Mouse (Mus musculus) embryo, embryonic 11.5 days (tissue): ENCODE data around the gene Chil1.

Experiments
- DNase-seq: peaks from one replicate; pipeline ENCODE4 v3.0.0-alpha.2; 2012; ENCODE audit warnings: low read depth, low spot score

Chil1 gene

GRCm38 (mm10) chr1:134182025-134182424, at the start of gene Chil1:
Gene Chil1, plus strand, starts transcription at chr1:134182176.
- no peak for DNase-seq

DNA sequence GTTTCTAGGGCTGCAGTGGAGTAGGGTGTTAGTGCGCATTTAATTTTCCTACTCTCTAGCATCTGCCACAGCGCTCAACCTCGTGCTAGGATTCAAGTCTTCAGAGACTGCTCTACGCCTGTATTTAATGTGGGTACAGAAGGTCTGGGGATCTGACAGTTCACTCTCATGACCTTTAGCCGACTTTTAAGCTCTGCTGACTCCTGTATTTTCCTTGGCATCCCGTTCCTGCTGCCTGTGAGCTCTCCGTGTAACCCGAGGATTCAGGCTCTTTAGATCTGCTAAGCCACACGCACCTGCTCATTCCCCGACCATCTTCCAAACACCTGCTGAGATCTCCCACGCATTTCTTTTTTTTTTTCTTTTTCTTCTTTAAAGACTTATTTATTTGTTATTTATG, 48.7 kb upstream of the Chil1 start:
- no peak for DNase-seq

DNA sequence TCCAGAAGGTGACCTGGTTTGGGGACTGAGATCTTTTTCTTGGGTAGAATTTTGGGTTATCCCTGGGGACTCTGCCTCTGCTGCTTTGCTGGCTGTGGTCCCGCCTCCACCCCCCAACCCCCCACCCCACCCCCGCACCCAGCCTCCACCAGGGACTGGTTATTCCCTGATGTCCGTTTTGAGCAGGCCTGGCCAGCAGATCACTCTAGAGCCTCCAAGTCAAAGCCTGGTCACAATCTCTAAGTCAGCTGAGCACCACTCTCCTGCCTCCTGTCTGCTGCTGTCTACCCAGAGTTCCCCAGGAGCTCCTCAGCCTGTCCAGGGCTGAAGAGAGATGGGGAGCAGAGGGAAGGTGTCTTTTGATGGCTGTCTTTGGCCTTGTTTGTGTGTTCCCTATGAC, 45.6 kb upstream of the Chil1 start:
- no peak for DNase-seq

DNA sequence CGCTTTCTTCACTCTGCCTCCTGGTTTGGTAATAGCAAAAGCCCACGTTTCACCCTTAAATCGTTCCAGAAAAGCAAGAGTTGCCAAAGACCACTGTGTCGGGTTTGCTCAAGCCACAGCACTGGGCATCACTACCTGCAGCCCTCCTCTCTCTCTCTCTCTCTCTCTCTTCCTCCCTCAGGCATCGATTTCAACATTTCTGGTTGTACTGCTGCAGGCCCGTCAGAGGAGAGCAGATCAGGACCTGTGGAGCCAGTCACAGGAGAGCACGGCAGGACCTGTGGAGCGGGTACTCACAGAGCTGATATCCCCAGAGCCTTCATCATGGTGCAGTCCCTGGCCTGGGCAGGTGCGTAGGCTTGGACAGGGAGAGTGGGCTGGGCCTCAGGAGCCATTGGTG, 43.6 kb upstream of the Chil1 start:
- no peak for DNase-seq

- no peak for DNase-seq
Measured at GRCm38 (mm10) chr1:134142363-134142794, 39.6 kb upstream of the Chil1 start.

DNA sequence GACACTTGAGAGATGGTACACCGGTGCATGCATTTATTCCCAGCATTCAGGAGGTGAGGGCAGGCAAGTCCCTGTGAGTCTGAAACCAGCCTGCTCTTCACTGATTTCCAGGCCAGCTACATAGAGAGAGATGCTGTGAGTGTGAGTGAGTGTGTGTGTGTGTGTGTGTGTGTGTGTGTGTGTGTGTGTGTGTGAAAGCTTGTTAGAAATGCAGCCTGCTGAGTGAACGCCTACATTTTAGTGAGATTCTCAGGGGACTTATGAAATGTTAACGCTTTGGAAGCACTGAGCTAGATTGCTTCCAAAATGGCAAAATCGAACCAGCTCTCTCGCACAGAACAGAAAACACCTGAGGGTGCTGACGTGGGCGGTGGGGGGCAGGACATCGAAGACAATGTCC, 35.9 kb upstream of the Chil1 start:
- no peak for DNase-seq

DNA sequence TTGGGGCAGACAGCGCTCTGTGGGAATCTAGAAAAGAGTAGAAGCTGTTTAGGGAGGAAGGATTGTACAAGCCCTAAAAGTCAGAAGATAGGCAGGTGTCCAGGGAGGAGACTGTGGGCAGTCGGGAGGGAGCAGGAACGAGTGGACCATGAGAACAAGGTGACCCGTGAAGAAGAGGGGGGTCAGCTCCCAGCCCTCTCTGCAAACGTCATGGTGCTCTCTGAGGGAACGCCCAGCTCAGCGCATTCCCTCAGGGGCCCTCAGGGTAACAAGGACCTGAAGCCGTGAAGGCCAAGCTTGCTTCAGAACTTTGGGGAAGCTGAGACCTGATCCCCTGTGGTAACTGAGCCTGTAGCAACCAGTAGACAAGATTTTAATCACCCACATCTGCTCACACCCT, 31.9 kb upstream of the Chil1 start:
- no peak for DNase-seq

- no peak for DNase-seq
Measured at GRCm38 (mm10) chr1:134150745-134151144, 31.2 kb upstream of the Chil1 start.

GRCm38 (mm10) chr1:134151655-134152412, 30.1 kb upstream of the Chil1 start:
- DNase-seq: peak; percentile 80

DNA sequence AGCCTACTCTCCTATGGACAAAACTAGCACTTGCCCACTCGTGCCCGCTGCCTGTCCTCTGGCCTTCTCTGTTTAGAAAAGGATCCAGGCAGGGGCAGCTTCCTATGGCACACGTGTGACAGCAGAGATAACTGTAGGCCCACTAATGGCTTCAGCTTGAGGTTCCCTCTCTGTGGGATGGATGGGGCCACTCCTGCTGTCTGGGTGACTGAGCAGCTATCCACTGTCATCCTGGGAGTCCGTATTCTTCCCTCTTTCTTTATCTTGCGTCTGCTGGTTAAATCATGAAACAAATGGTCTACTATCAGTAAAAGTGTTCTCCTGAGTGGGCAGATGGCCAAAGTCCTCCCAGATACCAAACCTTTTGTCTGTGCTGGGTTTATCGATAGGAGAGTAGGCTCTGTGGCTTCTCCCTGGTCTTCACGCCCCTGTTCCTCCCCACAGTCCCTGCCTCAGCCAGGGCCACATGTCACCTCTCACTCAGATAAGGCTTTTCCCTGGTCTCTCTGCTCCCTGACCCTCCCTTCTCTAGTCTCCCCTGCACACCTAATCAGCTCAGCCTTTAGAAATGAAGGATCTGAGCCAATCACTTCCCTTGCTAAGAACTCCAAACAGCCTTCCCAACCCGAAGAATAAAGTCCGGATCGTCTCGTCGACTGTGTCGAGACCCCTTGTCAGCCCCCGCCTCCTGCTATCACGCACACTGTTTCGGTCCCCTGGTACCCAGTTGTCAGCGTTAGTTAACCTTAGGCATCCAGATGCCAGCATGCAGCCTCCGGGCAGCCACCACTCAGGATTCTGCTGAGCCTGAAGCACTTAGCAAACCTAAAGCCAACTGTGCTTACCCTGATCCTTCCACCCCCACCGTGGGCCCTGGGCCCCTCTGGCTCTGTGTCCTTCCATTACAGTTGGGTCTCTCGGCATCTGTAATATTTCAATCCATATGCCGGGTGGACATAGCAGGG, 29.1 kb upstream of the Chil1 start:
- no peak for DNase-seq

DNA sequence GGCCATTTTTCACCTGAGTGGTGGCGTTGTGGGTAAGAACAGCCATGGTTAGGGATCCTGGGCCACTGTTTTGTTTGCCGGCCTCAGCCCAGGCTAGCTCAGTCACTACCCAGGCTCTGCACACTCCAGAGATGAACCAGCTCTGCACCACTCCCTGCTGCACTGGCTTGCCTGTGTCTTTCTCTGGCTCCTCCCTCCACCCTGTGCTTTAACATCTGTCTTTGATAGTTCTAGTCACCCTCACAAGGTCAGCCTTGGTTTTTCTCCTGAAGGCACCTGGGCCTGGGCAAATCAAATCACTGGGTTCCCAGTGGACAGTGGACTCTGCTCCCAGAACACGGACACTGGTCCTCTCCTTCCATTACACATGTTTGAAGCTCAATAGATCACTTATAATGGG, 27.9 kb upstream of the Chil1 start:
- DNase-seq: no peak

DNA sequence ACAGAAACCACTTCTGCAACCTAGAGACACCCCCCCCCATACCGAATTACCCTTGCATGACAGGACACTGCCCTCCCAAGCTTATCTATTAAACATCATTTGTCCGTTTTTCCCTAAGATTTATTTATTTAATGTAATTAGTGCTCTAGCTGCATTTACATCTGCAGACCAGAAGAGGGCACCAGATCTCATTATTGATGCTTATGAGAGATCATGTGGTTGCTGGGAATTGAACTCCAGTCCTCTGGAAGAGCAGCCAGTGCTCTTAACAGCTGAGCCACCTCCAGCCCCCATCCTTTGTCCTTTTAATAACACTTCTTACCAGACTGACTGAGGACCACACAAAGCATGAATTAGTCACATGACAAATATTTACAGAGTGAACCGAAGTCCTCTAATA, 27.3 kb upstream of the Chil1 start:
- no peak for DNase-seq

- no peak for DNase-seq
Measured at GRCm38 (mm10) chr1:134160404-134160803, 21.6 kb upstream of the Chil1 start.

GRCm38 (mm10) chr1:134161399-134161798, 20.6 kb upstream of the Chil1 start:
- DNase-seq: no peak

DNA sequence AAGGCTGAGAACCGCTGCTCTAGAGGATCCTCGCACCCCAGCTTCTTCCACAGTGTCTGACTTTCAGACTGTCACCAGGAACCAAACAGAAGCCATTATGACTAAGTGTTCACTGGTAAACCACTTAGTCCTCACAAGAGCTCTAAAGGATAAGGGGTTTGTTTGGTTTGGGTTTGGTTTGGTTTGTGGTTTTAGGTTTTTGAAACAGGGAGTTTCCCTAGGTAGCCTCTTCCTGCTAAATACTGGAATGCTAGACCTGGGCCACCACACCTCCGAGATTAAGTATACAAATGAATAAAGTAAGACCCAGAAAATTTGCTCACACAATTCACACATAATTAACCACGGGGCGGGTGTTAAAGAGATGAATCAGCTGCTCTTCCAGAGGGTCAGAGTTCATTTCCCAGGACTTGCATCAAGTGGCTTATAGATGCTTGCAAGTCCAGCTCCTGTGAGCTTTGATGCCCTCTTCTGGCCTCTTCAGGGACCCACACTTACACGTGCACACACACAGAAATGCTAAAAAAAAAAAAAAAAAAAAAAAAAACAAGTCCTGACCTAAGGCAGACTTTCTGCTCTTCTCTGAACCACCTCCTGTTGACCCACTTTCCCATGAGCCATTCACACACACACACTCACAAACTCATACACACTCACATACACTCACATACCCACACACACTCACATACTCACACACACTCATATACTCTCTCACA, 19.3 kb upstream of the Chil1 start:
- DNase-seq: no peak

DNA sequence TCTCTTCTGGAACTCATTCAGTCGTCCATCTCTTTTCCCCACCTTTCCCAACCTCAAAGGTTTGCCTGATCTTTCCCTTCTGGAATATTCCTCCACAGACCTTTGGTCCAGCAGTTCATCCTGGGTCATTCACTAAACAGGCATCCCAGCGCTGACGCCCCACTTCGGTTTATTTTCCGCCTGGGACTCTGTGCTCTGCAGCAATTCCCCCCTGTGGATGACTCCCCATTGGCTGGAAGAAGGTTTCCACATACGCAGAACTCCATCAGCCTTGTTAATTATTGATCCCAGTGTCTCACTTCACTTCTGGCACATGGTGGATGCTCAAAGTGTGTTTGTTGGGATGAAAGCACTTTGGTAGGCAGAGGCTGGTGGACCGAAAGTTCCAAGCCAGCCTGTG, 18.5 kb upstream of the Chil1 start:
- DNase-seq: no peak

DNA sequence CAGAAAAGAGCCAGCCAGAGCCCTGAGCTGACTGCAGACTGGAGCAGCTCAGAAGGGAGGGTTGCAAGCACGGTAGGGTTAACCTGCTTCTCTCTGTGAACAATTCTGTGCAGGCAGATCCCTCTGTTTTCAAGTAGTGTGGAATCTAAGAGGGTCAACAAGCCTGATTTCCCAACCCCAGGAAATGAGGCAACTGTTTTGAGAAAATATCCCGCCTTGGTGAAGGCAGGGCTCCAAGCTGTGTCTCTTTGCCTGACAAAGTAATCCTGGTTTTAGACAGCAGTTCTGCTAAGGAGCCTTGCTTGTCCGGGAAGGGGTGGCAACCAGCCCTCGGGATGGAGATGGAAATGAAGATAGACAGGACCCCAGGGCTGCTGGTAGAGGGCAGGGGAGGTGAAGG, 17.5 kb upstream of the Chil1 start:
- no peak for DNase-seq

DNA sequence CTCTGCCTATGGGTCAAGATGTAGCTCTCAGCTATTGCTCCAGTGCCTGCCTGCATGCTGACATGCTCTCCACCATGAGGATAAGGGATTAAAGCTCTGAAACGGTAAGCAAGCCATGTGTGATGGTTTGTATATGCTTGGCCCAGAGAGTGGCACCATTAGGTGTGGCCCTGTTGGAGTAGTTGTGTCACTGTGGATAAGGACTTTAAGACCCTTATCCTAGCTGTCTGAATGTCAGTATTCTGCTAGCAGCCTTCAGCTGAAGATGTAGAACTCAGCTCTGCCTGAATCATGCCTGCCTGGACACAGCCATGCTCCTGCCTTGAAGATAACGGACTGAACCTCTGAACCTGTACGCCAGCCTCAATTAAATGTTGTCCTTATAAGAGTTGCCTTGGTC, 15.4 kb upstream of the Chil1 start:
- DNase-seq: no peak

- DNase-seq: no peak
Measured at GRCm38 (mm10) chr1:134167416-134168305, 14.3 kb upstream of the Chil1 start.

GRCm38 (mm10) chr1:134168567-134168966, 13.4 kb upstream of the Chil1 start:
- no peak for DNase-seq
